Mouse (Mus musculus) right cerebral cortex, postnatal 14 days (tissue): ENCODE results near the gene Ifng.
"Not testable (repeated sequence)": the region's sequence is repeated elsewhere in the genome, so short reads cannot be mapped to it uniquely, and the experiment has no call there.

ENCODE experiments used
- DNase-seq: peaks from one replicate; pipeline ENCODE4 v3.0.0; 2022

Gene Ifng

DNA sequence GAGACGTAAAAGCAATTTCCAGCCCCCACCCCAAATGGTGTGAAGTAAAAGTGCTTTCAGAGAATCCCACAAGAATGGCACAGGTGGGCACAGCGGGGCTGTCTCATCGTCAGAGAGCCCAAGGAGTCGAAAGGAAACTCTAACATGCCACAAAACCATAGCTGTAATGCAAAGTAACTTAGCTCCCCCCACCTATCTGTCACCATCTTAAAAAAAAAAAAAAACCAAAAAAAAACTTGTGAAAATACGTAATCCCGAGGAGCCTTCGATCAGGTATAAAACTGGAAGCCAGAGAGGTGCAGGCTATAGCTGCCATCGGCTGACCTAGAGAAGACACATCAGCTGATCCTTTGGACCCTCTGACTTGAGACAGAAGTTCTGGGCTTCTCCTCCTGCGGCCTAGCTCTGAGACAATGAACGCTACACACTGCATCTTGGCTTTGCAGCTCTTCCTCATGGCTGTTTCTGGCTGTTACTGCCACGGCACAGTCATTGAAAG lies at the start of gene Ifng:
Gene Ifng (plus strand): TSS at position 305 of the 499 bp plus-strand sequence.
- DNase-seq, result no peak

DNA sequence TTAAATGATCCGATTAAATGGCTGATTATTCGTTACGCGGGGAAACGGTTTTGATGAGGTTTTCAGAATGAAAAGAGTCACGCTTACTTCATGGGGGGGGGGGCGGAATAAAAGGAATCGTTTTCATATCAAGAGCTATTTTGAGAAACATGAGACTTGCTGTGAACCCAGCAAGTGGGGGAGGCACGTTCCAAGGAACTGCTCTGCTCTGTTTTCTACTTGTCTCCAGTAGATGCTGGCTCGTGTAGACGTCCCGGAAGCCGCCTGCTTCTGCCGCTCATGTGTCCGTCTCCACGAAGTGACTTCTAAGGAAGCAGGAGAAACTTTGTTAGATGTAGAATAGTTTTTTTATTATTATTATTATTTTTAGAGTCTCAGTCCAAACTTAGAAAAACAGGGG lies 40.9 kb upstream of the Ifng start:
- peak; percentile 9 for DNase-seq

DNA sequence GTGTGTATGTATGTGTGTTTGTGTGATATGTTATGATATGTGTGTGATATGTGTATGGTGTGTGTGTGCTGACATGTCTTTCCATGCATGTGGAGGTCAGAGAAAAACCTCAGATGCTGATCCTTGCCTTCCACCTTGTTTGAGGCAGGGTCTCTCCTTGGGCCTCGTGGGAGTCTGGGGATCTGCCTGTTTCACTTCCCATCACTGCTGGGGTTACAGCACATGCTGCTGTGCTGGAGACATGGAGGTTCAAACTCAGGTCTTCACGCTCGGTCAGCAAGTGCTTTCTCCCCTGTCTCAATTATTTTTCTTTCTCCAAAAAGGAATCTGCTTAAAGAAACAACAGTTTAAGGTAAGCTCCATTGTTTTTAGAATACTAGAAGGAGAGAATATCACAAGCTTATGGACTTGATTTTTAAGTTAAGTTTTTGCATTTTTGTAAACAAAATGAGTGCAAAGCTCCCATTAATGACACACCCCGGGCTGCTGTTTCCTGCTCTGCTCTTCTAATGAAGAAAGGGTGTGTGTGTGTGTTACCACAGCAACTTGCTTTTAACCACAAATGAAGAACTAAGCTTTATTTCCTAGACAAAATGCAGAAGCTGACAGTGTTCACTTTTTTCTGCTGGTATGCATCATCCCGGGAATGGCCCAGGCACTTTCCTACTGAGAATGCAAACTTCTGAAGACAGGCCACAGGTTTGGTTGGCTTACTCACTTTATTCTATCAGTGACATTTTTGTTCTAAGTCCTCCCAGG lies 34.2 kb upstream of the Ifng start:
- no peak for DNase-seq

DNA sequence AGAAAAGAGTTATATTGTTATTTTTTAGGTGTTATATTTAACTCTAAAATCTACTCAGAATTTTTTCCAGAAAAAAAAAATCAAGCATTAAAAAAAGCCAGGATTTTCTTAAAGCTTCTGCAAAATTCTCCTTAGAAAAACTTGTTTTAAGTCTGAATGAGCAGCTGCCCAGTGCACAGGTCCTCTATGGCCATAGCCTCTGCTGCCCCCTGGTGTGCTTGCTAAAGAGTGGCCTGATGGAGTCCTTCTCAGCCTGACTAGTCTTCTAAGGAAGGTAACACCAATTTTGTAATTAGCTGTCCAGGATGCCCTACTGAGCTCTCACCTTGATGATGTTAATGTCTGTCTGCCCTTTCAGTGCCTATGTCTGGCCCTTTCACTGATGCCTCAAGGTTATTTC lies 29.5 kb upstream of the Ifng start:
- DNase-seq, result no peak

DNA sequence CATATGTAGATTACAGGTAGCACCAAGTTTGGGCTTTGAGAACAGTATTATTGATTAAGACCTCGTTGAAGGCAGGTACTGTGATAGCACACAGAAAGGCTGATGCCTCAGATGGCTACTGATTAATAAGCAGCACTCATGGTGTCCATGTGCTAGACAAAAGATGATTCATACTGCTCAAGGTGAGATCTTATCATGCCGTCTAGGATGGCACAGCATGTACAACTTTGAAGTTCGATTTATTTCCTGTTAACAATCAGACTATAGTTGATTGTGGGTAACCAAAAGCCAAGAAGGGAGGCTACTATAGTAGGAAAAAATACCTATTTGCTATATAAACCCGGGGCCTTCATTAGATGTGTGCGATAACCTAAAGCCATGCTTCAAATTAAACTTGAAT lies 28.1 kb upstream of the Ifng start:
- no peak for DNase-seq

DNA sequence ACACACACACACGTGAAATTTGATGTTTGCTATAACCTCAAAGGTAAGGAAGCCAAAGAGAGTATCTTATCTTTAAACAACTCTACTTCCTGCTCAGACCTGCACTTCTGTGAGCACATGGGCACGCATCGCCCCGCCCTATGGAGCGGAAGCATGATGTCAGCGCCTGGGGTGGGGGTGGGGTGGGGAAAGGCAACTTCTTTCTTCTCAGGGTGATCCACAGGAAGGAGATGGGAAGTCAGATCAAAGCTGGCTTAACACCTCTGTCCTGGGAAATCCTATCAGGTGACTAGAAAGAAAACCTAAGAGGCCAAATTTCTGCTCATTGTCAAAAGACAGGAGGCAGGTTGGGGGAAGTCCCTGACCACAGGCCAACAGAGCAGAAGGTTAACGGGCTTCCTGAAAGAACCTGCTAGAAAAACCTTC lies 21.8 kb upstream of the Ifng start:
- DNase-seq, result no peak

DNA sequence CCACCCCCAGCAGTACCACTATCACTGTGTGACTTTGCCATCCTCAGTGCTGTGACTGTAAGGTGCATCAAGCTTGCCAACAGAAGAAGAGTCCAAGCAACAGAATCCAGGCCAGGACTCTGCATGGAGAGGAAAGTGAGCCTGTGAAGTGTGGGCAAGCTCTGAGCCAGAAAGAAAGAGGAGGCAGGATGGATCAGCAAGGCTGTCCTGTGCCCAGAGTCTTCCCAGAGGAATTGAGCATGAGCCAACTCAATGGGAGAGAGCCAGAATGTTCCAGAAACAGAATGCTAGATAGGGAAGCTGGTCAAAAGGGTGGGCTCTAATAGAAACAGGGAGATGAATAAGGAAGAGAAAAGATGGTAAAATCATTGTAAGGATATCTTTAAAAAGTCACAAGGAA lies 19.9 kb upstream of the Ifng start:
- DNase-seq, result no peak

DNA sequence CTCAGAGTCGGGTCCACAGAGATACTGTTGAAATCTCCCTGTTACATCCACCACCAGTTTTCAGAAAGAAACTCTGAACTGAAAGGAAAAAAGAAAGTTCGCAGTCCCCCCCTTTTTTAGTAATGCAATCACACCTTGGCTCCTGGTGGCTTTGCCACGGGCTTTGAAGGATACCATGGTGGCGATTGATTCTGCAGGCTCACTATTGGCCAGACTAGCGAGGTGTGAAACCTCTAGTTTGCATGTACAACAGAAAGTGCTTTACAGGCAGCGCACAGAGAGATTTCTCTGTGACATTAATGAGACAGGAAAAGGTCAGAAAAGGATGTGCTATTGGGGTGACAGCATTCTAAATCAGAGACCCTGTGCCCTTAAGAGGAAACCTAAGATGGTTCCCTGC lies 5.3 kb upstream of the Ifng start:
- DNase-seq, result no peak

DNA sequence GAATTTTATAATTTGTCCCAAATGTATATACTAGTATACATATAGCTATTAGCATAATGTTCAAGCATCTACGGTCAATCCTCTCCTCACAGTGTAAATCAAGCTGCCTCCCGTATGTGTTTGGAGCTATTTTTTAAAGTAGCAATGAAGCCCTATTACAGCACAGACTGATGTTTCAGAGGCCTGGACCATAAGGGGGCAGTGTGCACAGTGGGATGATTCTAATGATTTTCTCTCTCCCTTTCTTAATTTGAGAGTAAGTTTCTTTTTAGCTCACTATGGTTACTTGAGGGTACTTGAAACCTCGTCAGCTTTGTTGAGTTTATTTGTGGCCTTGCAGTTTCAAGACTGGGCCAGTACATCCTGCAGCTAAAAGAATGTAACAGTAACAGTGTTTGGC lies 1.1 kb downstream of the Ifng start:
- no peak for DNase-seq

DNA sequence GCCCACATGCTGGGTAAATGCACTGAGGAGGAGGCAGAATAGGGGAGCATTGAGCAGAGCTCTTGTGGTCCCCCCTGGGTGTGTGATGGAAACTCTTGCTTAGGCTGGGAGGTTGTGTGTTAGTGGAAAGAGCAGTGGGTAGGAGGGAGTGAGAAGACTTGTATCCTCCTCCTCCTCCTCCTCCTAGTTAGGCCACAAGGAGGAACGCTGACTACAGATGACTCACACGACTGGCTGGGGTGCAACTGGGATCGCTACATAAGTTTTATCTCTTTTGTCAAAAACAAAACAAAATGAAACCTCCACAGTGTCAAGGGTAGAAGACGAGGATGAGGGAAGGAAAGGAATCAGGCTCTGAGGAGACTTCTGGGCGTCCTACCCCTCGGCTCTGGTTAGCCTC lies 2.2 kb downstream of the Ifng start:
- DNase-seq, result no peak

DNA sequence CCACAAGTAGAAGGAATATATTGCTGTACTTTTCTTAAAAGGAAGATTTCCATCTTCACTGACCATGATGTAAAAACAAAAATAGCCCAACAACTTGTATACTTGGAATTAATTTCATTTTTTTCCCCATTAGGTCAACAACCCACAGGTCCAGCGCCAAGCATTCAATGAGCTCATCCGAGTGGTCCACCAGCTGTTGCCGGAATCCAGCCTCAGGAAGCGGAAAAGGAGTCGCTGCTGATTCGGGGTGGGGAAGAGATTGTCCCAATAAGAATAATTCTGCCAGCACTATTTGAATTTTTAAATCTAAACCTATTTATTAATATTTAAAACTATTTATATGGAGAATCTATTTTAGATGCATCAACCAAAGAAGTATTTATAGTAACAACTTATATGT lies 4.2 kb downstream of the Ifng start:
- no peak for DNase-seq

DNA sequence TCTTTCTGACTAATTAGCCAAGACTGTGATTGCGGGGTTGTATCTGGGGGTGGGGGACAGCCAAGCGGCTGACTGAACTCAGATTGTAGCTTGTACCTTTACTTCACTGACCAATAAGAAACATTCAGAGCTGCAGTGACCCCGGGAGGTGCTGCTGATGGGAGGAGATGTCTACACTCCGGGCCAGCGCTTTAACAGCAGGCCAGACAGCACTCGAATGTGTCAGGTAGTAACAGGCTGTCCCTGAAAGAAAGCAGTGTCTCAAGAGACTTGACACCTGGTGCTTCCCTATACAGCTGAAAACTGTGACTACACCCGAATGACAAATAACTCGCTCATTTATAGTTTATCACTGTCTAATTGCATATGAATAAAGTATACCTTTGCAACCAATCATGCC lies 4.7 kb downstream of the Ifng start:
- no peak for DNase-seq

DNA sequence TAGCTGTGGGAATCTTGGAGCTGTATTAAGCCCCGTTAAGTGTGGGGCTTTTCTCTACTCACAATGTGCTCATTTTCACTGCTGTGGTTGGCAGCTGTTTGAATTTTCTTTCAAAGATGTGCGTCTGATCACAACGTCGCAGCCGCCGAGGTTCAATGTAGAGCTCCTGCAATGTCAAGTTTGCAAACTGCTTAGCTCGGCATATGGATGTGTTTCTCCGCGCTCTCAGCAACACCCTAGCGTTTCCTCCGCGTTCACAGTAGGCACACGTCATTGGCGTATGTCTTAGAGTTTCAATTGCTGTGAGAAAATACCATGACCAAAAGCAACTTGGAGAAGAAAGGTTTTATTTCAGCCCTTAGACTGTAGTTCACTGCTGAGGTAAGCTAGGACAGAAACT lies 5.1 kb downstream of the Ifng start:
- no peak for DNase-seq

DNA sequence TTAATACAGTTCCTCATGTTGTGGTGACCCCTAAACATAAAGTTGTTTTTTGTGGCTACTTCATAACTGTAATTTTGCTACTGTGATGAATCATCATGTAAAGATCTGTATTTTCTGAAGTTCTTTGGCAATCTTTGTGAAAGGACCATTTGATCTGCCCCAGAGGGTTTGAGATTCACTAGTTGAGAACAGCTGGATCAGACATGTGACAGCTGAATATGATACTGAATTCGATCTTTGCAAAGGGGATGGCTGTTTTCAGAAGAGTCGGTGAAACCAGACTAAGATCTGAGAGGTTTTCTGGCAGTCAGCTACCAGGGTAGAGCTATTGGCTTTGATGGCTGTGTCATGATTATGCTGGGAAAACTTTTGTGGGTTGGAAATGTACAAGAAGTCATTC lies 10.9 kb downstream of the Ifng start:
- no peak for DNase-seq

DNA sequence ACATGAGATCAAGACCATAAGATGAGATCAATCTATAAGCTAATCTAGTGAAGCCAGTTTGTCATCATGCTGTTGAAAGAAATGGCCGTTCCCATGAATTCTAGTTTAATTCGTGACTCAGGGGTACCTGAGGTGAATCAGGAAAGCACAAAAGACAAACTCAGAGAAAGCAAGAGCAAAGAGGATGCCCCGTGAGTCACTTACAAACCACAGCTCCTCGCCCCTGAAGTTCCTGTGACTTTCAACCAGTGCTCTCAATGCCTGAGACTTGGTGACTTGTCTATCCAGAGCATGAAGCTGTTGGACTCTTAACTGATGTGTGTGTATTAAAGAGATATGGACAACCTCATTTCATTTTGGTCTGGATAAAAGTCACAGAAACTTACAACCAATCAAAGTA lies 17.9 kb downstream of the Ifng start:
- DNase-seq, result no peak

DNA sequence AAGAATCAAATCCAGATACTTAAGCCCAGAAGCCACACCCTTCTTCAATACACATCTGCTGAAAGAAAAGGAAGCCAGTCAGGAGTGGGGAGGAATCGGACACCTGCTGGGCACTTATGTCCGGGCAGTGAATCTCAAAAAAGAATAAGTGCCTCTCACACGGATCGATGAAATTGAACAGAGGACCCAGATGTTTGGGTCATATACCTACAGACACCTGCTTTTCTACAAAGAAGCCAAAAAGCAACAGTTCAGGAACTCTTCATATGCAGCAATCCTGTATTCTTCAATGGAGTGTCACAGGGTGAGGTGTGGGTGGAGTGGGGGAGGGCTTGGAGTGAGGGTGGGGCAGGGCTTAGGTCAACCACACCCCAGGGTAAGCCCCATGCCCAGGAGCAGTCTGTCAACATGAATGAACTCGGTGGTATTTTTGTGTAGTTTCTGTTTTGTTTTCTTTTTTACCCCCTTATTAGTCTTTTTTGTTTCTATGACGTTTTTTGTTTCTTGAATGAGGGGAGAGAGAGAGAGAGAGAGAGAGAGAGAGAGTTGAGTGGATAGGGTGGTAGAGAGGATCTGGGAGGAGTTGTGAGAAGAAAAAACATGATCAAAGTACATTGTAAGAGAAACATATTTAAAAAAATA lies 20.4 kb downstream of the Ifng start:
- no peak for DNase-seq

DNA sequence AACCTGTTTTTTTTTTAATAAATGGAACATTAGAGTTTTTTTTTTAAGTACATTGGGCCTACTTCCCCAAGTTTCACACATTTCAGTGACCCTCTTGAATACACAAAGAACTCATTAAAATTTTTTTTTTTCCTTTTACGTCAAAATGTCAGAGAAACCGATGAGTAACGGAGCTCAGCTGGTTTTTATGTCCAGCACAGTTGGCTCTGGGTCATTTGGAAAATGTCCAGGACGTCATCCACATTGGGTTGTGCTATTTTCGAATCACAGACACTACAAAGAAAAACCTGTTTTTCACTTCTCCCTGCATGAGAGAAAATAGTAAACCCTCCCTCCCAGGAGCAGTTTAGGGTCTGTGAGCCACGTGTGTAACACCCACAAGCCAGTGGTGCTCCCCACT lies 25.6 kb downstream of the Ifng start:
- DNase-seq, result no peak

DNA sequence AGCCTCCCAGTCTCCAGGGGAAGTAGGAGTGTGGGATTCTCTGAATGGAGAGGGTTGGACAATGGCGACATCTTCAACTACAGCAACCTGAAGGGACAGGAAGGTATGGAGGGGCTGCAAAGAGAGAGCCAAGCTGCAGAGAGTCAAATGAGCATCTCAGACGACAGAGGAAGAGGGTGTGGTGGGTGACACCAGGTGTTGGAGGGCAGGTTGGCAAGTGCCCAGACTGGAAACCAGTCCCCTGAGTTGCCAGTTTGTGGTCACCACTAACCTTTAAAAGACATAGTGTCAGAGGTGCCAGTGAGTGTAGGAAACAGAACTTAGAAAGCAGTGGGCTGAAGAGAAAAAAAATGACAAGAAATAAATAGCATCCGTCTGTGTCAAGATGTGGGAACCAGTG lies 28.2 kb downstream of the Ifng start:
- no peak for DNase-seq

DNA sequence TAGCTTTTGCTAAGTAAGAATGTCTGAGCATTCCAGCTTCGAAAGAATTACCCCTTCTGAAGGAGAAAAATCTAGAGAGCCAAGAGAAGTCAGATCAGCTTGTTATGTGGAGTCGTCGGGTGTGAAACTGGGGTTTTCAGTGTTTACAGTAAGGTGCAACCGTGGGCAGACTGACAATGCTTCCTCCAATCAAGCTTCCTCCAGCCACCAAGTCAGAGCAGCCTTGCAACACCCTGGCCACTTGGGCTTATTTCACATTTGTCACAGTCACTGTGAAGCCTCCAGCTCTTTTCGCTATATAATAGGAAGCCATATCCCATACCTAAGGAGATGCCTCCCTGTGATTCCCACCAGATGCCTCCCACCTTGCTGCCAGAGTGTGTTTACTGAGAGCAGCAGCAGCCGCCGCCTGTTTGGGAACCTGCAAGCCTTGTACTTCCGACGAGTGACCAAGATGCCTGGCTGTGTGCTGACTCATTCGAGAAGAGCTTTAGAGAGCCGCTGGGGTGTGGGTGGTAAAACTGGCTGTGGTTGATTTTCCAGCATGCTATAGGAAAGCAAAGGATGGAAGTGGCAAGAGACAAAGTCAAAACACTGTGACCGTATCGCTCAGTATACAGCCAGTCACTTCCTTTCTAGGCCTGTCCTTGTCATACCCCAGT lies 29.6 kb downstream of the Ifng start:
- DNase-seq, result peak; percentile 29

DNA sequence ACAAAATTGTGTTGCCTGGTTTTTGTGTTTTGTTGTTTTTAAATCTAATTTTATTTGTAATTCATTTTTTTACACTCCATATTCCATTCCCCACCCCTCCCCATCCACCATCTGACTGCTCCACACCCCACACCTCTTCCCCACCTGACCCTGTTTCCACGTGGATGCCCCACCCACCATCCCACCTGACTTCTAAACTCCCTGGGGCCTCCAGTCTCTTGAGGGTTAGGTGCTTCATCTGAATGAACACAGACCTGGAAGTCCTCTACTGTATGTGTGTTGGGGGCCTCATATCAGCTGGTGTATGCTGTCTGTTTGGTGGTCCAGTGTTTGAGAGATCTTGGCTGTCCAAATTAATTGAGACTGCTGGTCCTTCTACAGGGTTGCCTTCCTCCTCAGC lies 32.0 kb downstream of the Ifng start:
- not testable (repeated sequence) for DNase-seq

DNA sequence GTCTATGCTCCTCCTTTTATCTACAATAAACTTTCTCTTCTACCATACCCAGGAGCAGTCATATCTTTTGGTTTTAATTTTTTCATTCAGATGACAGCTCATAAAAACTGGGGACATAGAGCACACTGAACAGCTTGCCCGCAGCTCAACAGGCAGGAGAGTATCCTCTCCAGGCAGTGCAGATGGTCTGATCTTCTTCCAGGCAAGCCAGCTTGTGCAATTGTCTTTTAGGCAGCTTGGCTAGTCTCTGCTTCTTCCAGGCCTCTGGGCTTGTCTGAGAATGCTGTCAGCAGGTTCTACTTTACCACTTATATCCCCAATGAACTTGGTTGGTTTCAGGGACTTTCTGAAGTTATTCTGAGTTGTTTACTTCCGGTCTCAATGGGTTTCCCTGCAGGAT lies 35.9 kb downstream of the Ifng start:
- DNase-seq, result no peak

DNA sequence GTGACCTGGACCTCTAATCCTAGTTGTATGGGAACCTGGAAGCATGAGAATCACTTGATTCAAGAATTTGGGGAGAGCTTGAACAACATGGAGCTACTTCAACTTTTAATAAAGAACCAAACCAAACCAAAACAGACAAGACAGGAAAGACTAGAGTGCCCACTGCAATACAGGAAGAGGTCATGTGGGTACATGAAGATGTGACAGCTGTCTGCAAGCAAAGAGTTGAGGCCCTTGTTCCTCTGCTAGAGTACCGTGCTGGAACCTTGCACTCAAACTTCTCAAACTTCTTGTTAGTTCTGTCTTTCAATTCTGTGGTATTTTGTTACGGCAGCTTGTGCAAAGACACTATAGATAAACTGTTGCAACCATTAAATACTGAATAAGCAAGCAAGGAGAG lies 36.5 kb downstream of the Ifng start:
- DNase-seq, result no peak

DNA sequence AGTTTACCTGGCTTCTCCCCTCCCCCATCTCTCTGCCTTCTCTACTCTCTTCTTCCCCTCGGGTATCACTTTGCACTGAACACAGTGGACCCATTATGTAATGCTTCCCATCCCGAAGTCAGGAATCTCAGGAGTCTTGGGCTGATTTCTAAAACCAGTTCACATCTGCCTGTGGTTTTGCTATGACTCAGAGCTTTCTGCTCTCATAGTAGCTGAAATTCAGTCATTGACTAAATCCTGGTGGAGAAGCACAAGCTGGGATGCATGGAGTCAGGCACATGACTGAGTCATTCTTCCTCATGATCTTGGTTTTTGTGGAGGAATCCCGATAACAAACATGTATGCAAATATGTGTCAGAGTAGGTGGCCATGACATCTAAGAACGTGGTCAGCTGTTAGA lies 38.4 kb downstream of the Ifng start:
- DNase-seq, result no peak

DNA sequence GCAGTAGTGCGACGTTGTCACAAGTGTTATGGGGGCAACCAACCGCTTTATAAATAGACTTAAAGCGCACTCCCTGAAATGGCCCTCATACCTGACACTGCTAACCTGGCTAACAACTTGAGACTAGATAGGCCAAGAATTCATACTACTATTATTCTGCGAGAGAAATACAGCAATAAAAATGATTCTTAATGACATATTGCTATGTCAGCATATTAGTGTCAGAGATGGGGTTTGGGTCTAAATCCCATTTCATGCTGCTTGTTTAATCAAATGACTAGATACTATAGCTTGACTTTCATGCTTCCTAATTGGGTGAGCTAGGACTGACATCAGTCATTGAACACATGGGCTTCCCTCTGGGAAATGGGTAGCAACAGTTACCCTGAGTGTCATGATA lies 39.3 kb downstream of the Ifng start:
- no peak for DNase-seq
